Mouse (Mus musculus): ENCODE results near the gene Fbxl4. TPM values are rescaled to one million over a fixed set of nuclear protein-coding genes. Genes with fewer than 3 reads are reported as not detected.

Gene Fbxl4
- polyA plus RNA-seq, 1 experiment from 2014 or later, result 10.7 TPM

GRCm38 (mm10) chr4:22422400-22422799, 65.1 kb downstream of the Fbxl4 start:
- no peaks in the 10 kb centered on the region for H3K27me3 ChIP-seq (replicated peaks; ENCODE audit: control insufficient read depth, insufficient read depth, low read length)
- no peak overlapping the region for H3K9ac ChIP-seq (ENCODE audit: low read depth, low read length)
- H3K4me2 ChIP-seq, result no peak overlapping the region
- H3K4me3 ChIP-seq (ENCODE audit: low read depth, low read length), result no peak overlapping the region
- H3K9me3 ChIP-seq (ENCODE audit: control insufficient read depth, low read length), result no peaks in the 10 kb centered on the region
- H3K36me3 ChIP-seq (ENCODE audit: control insufficient read depth, insufficient read depth, low read length), result no peaks in the 10 kb centered on the region
- ATAC-seq (replicated peaks; ENCODE audit: low FRiP score) (no peak), DNase-seq (ENCODE audit: low spot score) (no peak)
- 91% methylated on average over 4 of the region's 4 CpGs for WGBS
- H3K4me1 ChIP-seq (replicated peaks; ENCODE audit: control insufficient read depth, insufficient read depth, low read length), result no peaks in the 10 kb centered on the region
- no peak overlapping the region for H3K27ac ChIP-seq (ENCODE audit: low read depth, low read length)

- H3K36me3 ChIP-seq (ENCODE audit: control insufficient read depth, insufficient read depth, low read length), result no peaks in the 10 kb centered on the region
- H3K27ac ChIP-seq (ENCODE audit: low read depth, low read length), result no peak overlapping the region
- no peaks in the 10 kb centered on the region for H3K4me1 ChIP-seq (replicated peaks; ENCODE audit: control insufficient read depth, insufficient read depth, low read length)
- no peak for ATAC-seq (replicated peaks; ENCODE audit: low FRiP score)
- no peaks in the 10 kb centered on the region for H3K27me3 ChIP-seq (replicated peaks; ENCODE audit: control insufficient read depth, insufficient read depth, low read length)
- H3K9me3 ChIP-seq (ENCODE audit: control insufficient read depth, low read length), result no peaks in the 10 kb centered on the region
- no peak for DNase-seq (ENCODE audit: low spot score)
- H3K4me3 ChIP-seq (ENCODE audit: low read depth, low read length), result no peak overlapping the region
- WGBS, result 82% methylated on average over 3 of the region's 3 CpGs
- H3K9ac ChIP-seq (ENCODE audit: low read depth, low read length), result no peak overlapping the region
- H3K4me2 ChIP-seq, result no peak overlapping the region
Measured at GRCm38 (mm10) chr4:22428150-22428549, 70.8 kb downstream of the Fbxl4 start.

GRCm38 (mm10) chr4:22469575-22469974, 112.2 kb downstream of the Fbxl4 start:
- H3K27ac ChIP-seq (ENCODE audit: low read depth, low read length), result no peak overlapping the region
- no peak for DNase-seq (ENCODE audit: low spot score)
- no peaks in the 10 kb centered on the region for H3K9me3 ChIP-seq (ENCODE audit: control insufficient read depth, low read length)
- no peak overlapping the region for H3K9ac ChIP-seq (ENCODE audit: low read depth, low read length)
- ATAC-seq (replicated peaks; ENCODE audit: low FRiP score), result no peak
- no peak overlapping the region for H3K4me3 ChIP-seq (ENCODE audit: low read depth, low read length)
- no peaks in the 10 kb centered on the region for H3K4me1 ChIP-seq (replicated peaks; ENCODE audit: control insufficient read depth, insufficient read depth, low read length)
- H3K4me2 ChIP-seq, result no peak overlapping the region
- H3K27me3 ChIP-seq (replicated peaks; ENCODE audit: control insufficient read depth, insufficient read depth, low read length), result no peaks in the 10 kb centered on the region
- WGBS, result 77% methylated on average over 1 of the region's 1 CpGs
- H3K36me3 ChIP-seq (ENCODE audit: control insufficient read depth, insufficient read depth, low read length), result no peaks in the 10 kb centered on the region

GRCm38 (mm10) chr4:22476967-22477710, 119.8 kb downstream of the Fbxl4 start:
- H3K4me1 ChIP-seq (replicated peaks; ENCODE audit: control insufficient read depth, insufficient read depth, low read length), result no peaks in the 10 kb centered on the region
- no peak overlapping the region for H3K27ac ChIP-seq (ENCODE audit: low read depth, low read length)
- no peaks in the 10 kb centered on the region for H3K36me3 ChIP-seq (ENCODE audit: control insufficient read depth, insufficient read depth, low read length)
- H3K4me2 ChIP-seq, result peak overlapping the region; percentile 24
- H3K9ac ChIP-seq (ENCODE audit: low read depth, low read length), result no peak overlapping the region
- peak; percentile 38 for DNase-seq (ENCODE audit: low spot score)
- 2% methylated on average over 23 of the region's 23 CpGs for WGBS
- peaks cover 70% of the 10 kb centered on the region for H3K27me3 ChIP-seq (replicated peaks; ENCODE audit: control insufficient read depth, insufficient read depth, low read length)
- no peaks in the 10 kb centered on the region for H3K9me3 ChIP-seq (ENCODE audit: control insufficient read depth, low read length)
- ATAC-seq (replicated peaks; ENCODE audit: low FRiP score), result peak; percentile 39; the same call in 1 of the 2 replicates
- H3K4me3 ChIP-seq (ENCODE audit: low read depth, low read length), result peak overlapping the region; percentile 1; the same call in 1 of the 2 replicates

- no peak overlapping the region for H3K27ac ChIP-seq (ENCODE audit: low read depth, low read length)
- H3K4me3 ChIP-seq (ENCODE audit: low read depth, low read length), result peak overlapping the region; percentile 1; the same call in 1 of the 2 replicates
- no peak overlapping the region for H3K9ac ChIP-seq (ENCODE audit: low read depth, low read length)
- peak; percentile 41 for DNase-seq (ENCODE audit: low spot score)
- ATAC-seq (replicated peaks; ENCODE audit: low FRiP score), result no peak
- H3K9me3 ChIP-seq (ENCODE audit: control insufficient read depth, low read length), result no peaks in the 10 kb centered on the region
- peaks cover 75% of the 10 kb centered on the region for H3K27me3 ChIP-seq (replicated peaks; ENCODE audit: control insufficient read depth, insufficient read depth, low read length)
- no peaks in the 10 kb centered on the region for H3K36me3 ChIP-seq (ENCODE audit: control insufficient read depth, insufficient read depth, low read length)
- peak overlapping the region; percentile 24 for H3K4me2 ChIP-seq
- H3K4me1 ChIP-seq (replicated peaks; ENCODE audit: control insufficient read depth, insufficient read depth, low read length), result no peaks in the 10 kb centered on the region
- WGBS, result 2% methylated on average over 22 of the region's 28 CpGs
Measured at GRCm38 (mm10) chr4:22477711-22478230, 120.4 kb downstream of the Fbxl4 start.

GRCm38 (mm10) chr4:22478488-22479367, 121.4 kb downstream of the Fbxl4 start:
- no peak overlapping the region for H3K4me3 ChIP-seq (ENCODE audit: low read depth, low read length)
- H3K4me2 ChIP-seq, result no peak overlapping the region
- no peaks in the 10 kb centered on the region for H3K9me3 ChIP-seq (ENCODE audit: control insufficient read depth, low read length)
- no peak overlapping the region for H3K9ac ChIP-seq (ENCODE audit: low read depth, low read length)
- H3K27ac ChIP-seq (ENCODE audit: low read depth, low read length), result no peak overlapping the region
- no peaks in the 10 kb centered on the region for H3K36me3 ChIP-seq (ENCODE audit: control insufficient read depth, insufficient read depth, low read length)
- no peak for DNase-seq (ENCODE audit: low spot score)
- 4% methylated on average over 30 of the region's 30 CpGs for WGBS
- H3K27me3 ChIP-seq (replicated peaks; ENCODE audit: control insufficient read depth, insufficient read depth, low read length), result peaks cover 84% of the 10 kb centered on the region
- ATAC-seq (replicated peaks; ENCODE audit: low FRiP score), result no peak
- no peaks in the 10 kb centered on the region for H3K4me1 ChIP-seq (replicated peaks; ENCODE audit: control insufficient read depth, insufficient read depth, low read length)

GRCm38 (mm10) chr4:22479368-22480090, 122.2 kb downstream of the Fbxl4 start:
- no peak overlapping the region for H3K4me3 ChIP-seq (ENCODE audit: low read depth, low read length)
- H3K27me3 ChIP-seq (replicated peaks; ENCODE audit: control insufficient read depth, insufficient read depth, low read length), result peaks cover 86% of the 10 kb centered on the region
- no peaks in the 10 kb centered on the region for H3K36me3 ChIP-seq (ENCODE audit: control insufficient read depth, insufficient read depth, low read length)
- no peak overlapping the region for H3K4me2 ChIP-seq
- no peak for DNase-seq (ENCODE audit: low spot score)
- WGBS, result 3% methylated on average over 28 of the region's 28 CpGs
- H3K4me1 ChIP-seq (replicated peaks; ENCODE audit: control insufficient read depth, insufficient read depth, low read length), result no peaks in the 10 kb centered on the region
- H3K9me3 ChIP-seq (ENCODE audit: control insufficient read depth, low read length), result no peaks in the 10 kb centered on the region
- no peak overlapping the region for H3K27ac ChIP-seq (ENCODE audit: low read depth, low read length)
- no peak overlapping the region for H3K9ac ChIP-seq (ENCODE audit: low read depth, low read length)
- no peak for ATAC-seq (replicated peaks; ENCODE audit: low FRiP score)

- H3K4me3 ChIP-seq (ENCODE audit: low read depth, low read length), result no peak overlapping the region
- H3K4me1 ChIP-seq (replicated peaks; ENCODE audit: control insufficient read depth, insufficient read depth, low read length), result no peaks in the 10 kb centered on the region
- H3K27ac ChIP-seq (ENCODE audit: low read depth, low read length), result no peak overlapping the region
- H3K9ac ChIP-seq (ENCODE audit: low read depth, low read length), result no peak overlapping the region
- DNase-seq (ENCODE audit: low spot score), result no peak
- H3K36me3 ChIP-seq (ENCODE audit: control insufficient read depth, insufficient read depth, low read length), result no peaks in the 10 kb centered on the region
- no peaks in the 10 kb centered on the region for H3K9me3 ChIP-seq (ENCODE audit: control insufficient read depth, low read length)
- no peak for ATAC-seq (replicated peaks; ENCODE audit: low FRiP score)
- WGBS, result 3% methylated on average over 18 of the region's 18 CpGs
- H3K4me2 ChIP-seq, result no peak overlapping the region
- peaks cover 84% of the 10 kb centered on the region for H3K27me3 ChIP-seq (replicated peaks; ENCODE audit: control insufficient read depth, insufficient read depth, low read length)
Measured at GRCm38 (mm10) chr4:22480091-22480857, 122.9 kb downstream of the Fbxl4 start.
